Mouse (Mus musculus): ENCODE results near the gene Prdx5.

DNA sequence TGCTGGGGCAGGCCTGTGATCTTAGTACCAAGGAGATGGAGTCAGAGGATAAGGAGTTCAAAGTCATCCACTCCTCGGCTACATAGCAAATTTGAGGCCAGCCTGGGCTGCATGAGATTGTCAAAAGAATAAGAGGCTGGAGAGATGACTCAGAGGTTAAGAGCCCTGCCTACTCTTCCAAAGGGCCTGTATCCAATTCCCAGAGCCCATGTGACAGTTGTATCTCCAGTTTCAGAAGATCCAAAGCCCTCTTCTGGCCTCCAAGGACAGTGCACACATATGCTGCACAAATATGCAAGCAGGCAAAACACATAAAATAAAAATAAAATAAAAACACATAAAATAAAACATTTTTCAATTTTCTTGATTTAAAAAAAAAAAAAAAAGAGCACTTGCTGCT lies 35.6 kb downstream of the Prdx5 start:
- TF ChIP-seq CTCF (IDR thresholded peaks at IDR 0.05; ENCODE audit: low read depth, low read length) (no peak), POLR2A (IDR thresholded peaks at IDR 0.05; ENCODE audit: insufficient read depth, low read length) (no peak), EP300 (IDR thresholded peaks at IDR 0.05; ENCODE audit: insufficient read depth, low read depth, low read length) (no peak)

All from ES-Bruce4 (cell line).